Mouse (Mus musculus) G1E-ER4 (cell line): ENCODE data around the gene Tia1. TPM values are rescaled to one million over a fixed set of nuclear protein-coding genes. Genes with fewer than 3 reads are reported as not detected.

Experiments used
- GATA1 ChIP-seq: IDR thresholded peaks from one replicate; pipeline ENCODE4 v1.8.0; 2012; ENCODE audit warnings: low read length, inconsistent platforms
- polyA plus RNA-seq: library from polyadenylated mRNA; stranded (reverse); fragments of >175 nt; gene quantifications from 2 replicates; pipeline ENCODE4 v1.2.3, GENCODE M21; 2012

Tia1 gene
- polyA plus RNA-seq: 30.7 and 51.3 TPM in 2 replicates

- no peak for TF ChIP-seq GATA1
These were observed at the start of gene Tia1 for GRCm38 (mm10) chr6:86404100-86404861. Tia1 (plus strand) TSS chr6:86404219.

- no peak for TF ChIP-seq GATA1
These were observed 49.1 kb upstream of the Tia1 start for GRCm38 (mm10) chr6:86354948-86355347.

GRCm38 (mm10) chr6:86356956-86357355, 47.1 kb upstream of the Tia1 start:
- no peak for TF ChIP-seq GATA1

- no peak for TF ChIP-seq GATA1
These were observed 43.3 kb upstream of the Tia1 start for GRCm38 (mm10) chr6:86360691-86361090.

GRCm38 (mm10) chr6:86361373-86361772, 42.6 kb upstream of the Tia1 start:
- TF ChIP-seq GATA1: no peak

- TF ChIP-seq GATA1: no peak
These were observed 39.4 kb upstream of the Tia1 start for GRCm38 (mm10) chr6:86364442-86365141.

- no peak for TF ChIP-seq GATA1
These were observed 38.5 kb upstream of the Tia1 start, which contains the start of gene Fam136a for GRCm38 (mm10) chr6:86365371-86366124. Fam136a (plus strand) TSS chr6:86365646.

GRCm38 (mm10) chr6:86366125-86366852, 37.7 kb upstream of the Tia1 start:
- TF ChIP-seq GATA1: no peak

GRCm38 (mm10) chr6:86366853-86367249, 37.2 kb upstream of the Tia1 start:
- no peak for TF ChIP-seq GATA1

GRCm38 (mm10) chr6:86368479-86368878, 35.5 kb upstream of the Tia1 start:
- TF ChIP-seq GATA1: no peak

GRCm38 (mm10) chr6:86370093-86370713, 33.8 kb upstream of the Tia1 start:
- no peak for TF ChIP-seq GATA1

- no peak for TF ChIP-seq GATA1
These were observed 33.2 kb upstream of the Tia1 start, which contains the start of gene Snrpg for GRCm38 (mm10) chr6:86370764-86371339. Snrpg (plus strand) TSS chr6:86371304.

GRCm38 (mm10) chr6:86371340-86371911, 32.6 kb upstream of the Tia1 start:
- TF ChIP-seq GATA1: no peak

GRCm38 (mm10) chr6:86371950-86372516, 32.0 kb upstream of the Tia1 start:
- TF ChIP-seq GATA1: no peak
